Mouse (Mus musculus): ENCODE data around the gene Aox4. TPM values are rescaled to one million over a fixed set of nuclear protein-coding genes. Genes with fewer than 3 reads are reported as not detected.

The Aox4 gene
- total and polyA plus RNA-seq, 3 experiments: 0.05 to 0.27 TPM; not detected in 1

DNA sequence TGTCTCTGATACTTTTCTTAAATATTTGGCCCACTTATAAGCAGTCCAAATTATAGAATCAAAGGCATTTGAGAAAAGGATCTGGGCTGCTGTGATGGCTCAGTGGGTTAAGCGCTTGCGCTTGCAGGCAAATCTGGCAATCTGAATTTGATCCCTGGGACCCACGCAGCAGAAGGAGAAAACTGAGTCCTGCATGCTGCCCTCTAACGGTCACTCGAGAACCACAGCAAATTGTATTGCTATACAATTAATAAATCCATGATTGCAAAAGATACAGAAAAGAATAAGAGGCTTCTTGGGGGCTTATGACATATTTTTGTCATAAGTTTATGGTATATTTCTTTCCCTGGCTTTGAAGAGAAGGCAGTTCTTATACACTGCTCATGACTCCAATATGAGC is 25.2 kb downstream of the Aox4 start:
- in situ Hi-C loops (cut with MboI; ENCODE audit: low pct_ligation_motif_present, low pct_unique_long_range_greater_than_20kb, low sequenced_read_pairs): no loop called here

GRCm38 (mm10) chr1:58237527-58238299 is 27.5 kb downstream of the Aox4 start:
- Histone ChIP-seq H3K4me2 (ENCODE audit: insufficient read depth, low read depth, poor library complexity, severe bottlenecking) (no peak overlapping the region), H3K36me3 (replicated peaks in 1 of 2; ENCODE audit: control insufficient read depth in 1 of 2, insufficient read depth in 1 of 2, low read length in 1 of 2) (no peaks in the 10 kb centered on the region), H3K79me2 (replicated peaks; ENCODE audit: control insufficient read depth, extremely low read depth, insufficient read depth, poor library complexity, severe bottlenecking) (no peaks in the 10 kb centered on the region), H3K9ac (ENCODE audit: insufficient read depth, low read depth) (no peak overlapping the region), H3K27ac (ENCODE audit: insufficient read depth, low read depth) (no peak overlapping the region), H3K4me3 (replicated peaks in 1 of 3; ENCODE audit: low read depth in 2 of 3, low read length in 2 of 3, poor library complexity in 1 of 3) (no peak overlapping the region), H3K9me3 (replicated peaks; ENCODE audit: low read length) (no peaks in the 10 kb centered on the region), H3K4me1 (ENCODE audit: control insufficient read depth in 1 of 2, insufficient read depth in 2 of 2) (peaks cover 9 to 26% of the 10 kb centered on the region in 2 experiments), H3K27me3 (replicated peaks) (no peaks in the 10 kb centered on the region)
- DNase-seq (ENCODE audit: extremely low read depth): no peak
- in situ Hi-C loops (cut with MboI; ENCODE audit: low pct_ligation_motif_present, low pct_unique_long_range_greater_than_20kb, low sequenced_read_pairs) (no loop called here), dilution Hi-C loops (cut with MboI; ENCODE audit: extremely low pct_ligation_motif_present, extremely low pct_unique_long_range_greater_than_20kb, low sequenced_read_pairs) (no loop called here)
- no peak for TF ChIP-seq GABPA (IDR thresholded peaks at IDR 0.05; ENCODE audit: insufficient replicate concordance, low read depth, low read length)
- TF ChIP-seq NELFE (IDR thresholded peaks at IDR 0.05; ENCODE audit: low read depth, low read length): no peak
- no peak for TF ChIP-seq CTCF (conservative IDR thresholded peaks at IDR 0.05 in 1 of 2, IDR thresholded peaks at IDR 0.05 in 1 of 2; ENCODE audit: low read depth in 2 of 2, low read length in 2 of 2)
- TF ChIP-seq TCF12 (IDR thresholded peaks at IDR 0.05; ENCODE audit: low read depth, low read length): no peak
- no peak for TF ChIP-seq HCFC1 (IDR thresholded peaks at IDR 0.05; ENCODE audit: low read depth, low read length)
- TF ChIP-seq EP300 (IDR thresholded peaks at IDR 0.05; ENCODE audit: low read length): no peak
- no peak for TF ChIP-seq SIN3A (IDR thresholded peaks at IDR 0.05; ENCODE audit: low read length)
- no peak for TF ChIP-seq RCOR1 (conservative IDR thresholded peaks at IDR 0.05; ENCODE audit: low read depth, low read length)
- no peak for TF ChIP-seq USF2 (conservative IDR thresholded peaks at IDR 0.05; ENCODE audit: low read depth, low read length)
- no peak for TF ChIP-seq CHD2 (IDR thresholded peaks at IDR 0.05; ENCODE audit: low read length)
- TF ChIP-seq BHLHE40 (IDR thresholded peaks at IDR 0.05; ENCODE audit: low read depth, low read length): no peak
- no peak for TF ChIP-seq UBTF (IDR thresholded peaks at IDR 0.05; ENCODE audit: low read depth, low read length)
- TF ChIP-seq KAT2A (IDR thresholded peaks at IDR 0.05; ENCODE audit: insufficient replicate concordance, low read length): no peak
- no peak for TF ChIP-seq MYC (IDR thresholded peaks at IDR 0.05; ENCODE audit: low read depth, low read length)
- TF ChIP-seq ZMIZ1 (IDR thresholded peaks at IDR 0.05; ENCODE audit: low read depth, low read length): no peak
- TF ChIP-seq PAX5 (IDR thresholded peaks at IDR 0.05; ENCODE audit: low read length): no peak
- TF ChIP-seq POLR2AphosphoS2 (IDR thresholded peaks at IDR 0.05; ENCODE audit: low read depth, low read length): no peak
- no peak for TF ChIP-seq ELF1 (IDR thresholded peaks at IDR 0.05; ENCODE audit: low read depth, low read length)
- TF ChIP-seq MAX (IDR thresholded peaks at IDR 0.05; ENCODE audit: low read length): no peak
- no peak for TF ChIP-seq IRF4 (IDR thresholded peaks at IDR 0.05; ENCODE audit: low read depth, low read length)

More for the DNA sequence above, 25.2 kb downstream of the Aox4 start:
- dilution Hi-C loops (cut with MboI; ENCODE audit: extremely low pct_ligation_motif_present, extremely low pct_unique_long_range_greater_than_20kb, low sequenced_read_pairs): no loop called here
- Histone ChIP-seq H3K4me1 (ENCODE audit: control insufficient read depth in 1 of 2, insufficient read depth in 2 of 2) (peaks cover 9 to 24% of the 10 kb centered on the region in 2 experiments), H3K9me3 (replicated peaks; ENCODE audit: low read length) (no peaks in the 10 kb centered on the region), H3K79me2 (replicated peaks; ENCODE audit: control insufficient read depth, extremely low read depth, insufficient read depth, poor library complexity, severe bottlenecking) (no peaks in the 10 kb centered on the region), H3K36me3 (replicated peaks in 1 of 2; ENCODE audit: control insufficient read depth in 1 of 2, insufficient read depth in 1 of 2, low read length in 1 of 2) (no peaks in the 10 kb centered on the region), H3K4me2 (ENCODE audit: insufficient read depth, low read depth, poor library complexity, severe bottlenecking) (no peak overlapping the region), H3K27me3 (replicated peaks) (no peaks in the 10 kb centered on the region), H3K4me3 (replicated peaks in 1 of 3; ENCODE audit: low read depth in 2 of 3, low read length in 2 of 3, poor library complexity in 1 of 3) (no peak overlapping the region), H3K9ac (ENCODE audit: insufficient read depth, low read depth) (no peak overlapping the region), H3K27ac (ENCODE audit: insufficient read depth, low read depth) (no peak overlapping the region)
- peak; percentile 6 for DNase-seq (ENCODE audit: extremely low read depth)
- TF ChIP-seq CTCF (conservative IDR thresholded peaks at IDR 0.05 in 1 of 2, IDR thresholded peaks at IDR 0.05 in 1 of 2; ENCODE audit: low read depth in 2 of 2, low read length in 2 of 2) (peak in 1 of 2 experiments; percentile 63; a peak in 2 of 4 replicates), MAZ (IDR thresholded peaks at IDR 0.05; ENCODE audit: low read depth, low read length) (no peak), MAX (IDR thresholded peaks at IDR 0.05; ENCODE audit: low read length) (no peak), CHD2 (IDR thresholded peaks at IDR 0.05; ENCODE audit: low read length) (no peak), ZC3H11A (IDR thresholded peaks at IDR 0.05; ENCODE audit: low read depth, low read length) (no peak), SMC3 (IDR thresholded peaks at IDR 0.05; ENCODE audit: low read depth, low read length) (peak; percentile 56), MAFK (IDR thresholded peaks at IDR 0.05; ENCODE audit: insufficient replicate concordance, low read length) (no peak), RAD21 (IDR thresholded peaks at IDR 0.05; ENCODE audit: low read depth, low read length) (peak; percentile 34), HCFC1 (IDR thresholded peaks at IDR 0.05; ENCODE audit: low read depth, low read length) (no peak), ETS1 (conservative IDR thresholded peaks at IDR 0.05; ENCODE audit: low read depth, low read length) (no peak)

All from CH12.LX (cell line).